Mouse (Mus musculus): ENCODE results near the gene Uspl1.

DNA sequence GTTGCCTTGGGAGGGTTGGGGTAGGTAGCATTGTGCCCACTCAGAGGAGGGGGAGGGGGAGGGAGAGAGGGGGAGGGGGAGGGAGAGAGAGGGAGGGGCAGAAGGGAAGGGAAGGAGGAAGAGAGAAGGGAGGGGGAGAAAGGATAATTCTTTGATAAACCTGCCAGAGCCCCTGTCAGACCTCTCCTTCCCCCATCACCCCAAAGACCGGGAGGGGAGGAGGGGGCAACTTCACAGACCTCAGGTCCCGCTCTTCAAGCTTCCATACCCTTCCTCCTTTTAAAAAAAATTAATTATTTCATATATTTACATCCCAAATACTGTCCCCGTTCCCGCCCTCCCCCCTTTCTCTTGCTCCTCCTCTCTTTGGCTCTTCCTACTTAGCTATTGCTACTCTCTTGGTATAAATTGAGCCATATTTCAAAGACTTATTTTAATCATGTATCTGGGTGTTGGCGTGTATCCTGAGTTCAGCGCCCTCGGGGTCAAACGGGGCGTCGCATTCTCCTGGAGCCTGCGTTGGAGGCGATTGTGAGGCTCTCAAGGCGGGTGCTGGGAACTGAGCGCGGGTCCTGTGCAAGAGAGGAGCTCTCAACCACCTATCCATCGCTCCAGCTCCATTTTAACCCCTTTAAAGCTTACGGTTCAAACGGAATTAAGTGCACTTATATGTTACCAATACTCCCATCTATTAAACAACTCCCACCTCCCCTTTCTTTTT is 45.6 kb downstream of the Uspl1 start:
- TF ChIP-seq CTCF (IDR thresholded peaks at IDR 0.05; ENCODE audit: low read depth) (no peak), EP300 (IDR thresholded peaks at IDR 0.05; ENCODE audit: low read depth) (no peak)

Data from liver, postnatal 0 days (tissue).